Mouse (Mus musculus): ENCODE measurements at regions not wholly inside any gene's neighbourhood (a gene's known extent, or its start where the extent isn't known, plus 50 kb on each side); places are given as distances from the start of the nearest gene placed in this dataset.
A peak's percentile ranks its signal among the peaks of the same experiment; 100 is the strongest.
"Not testable (repeated sequence)": the region's sequence is repeated elsewhere in the genome, so short reads cannot be mapped to it uniquely, and the experiment has no call there.

GRCm38 (mm10) chr2:10658317-10658716 lies 288.0 kb downstream of the Sfmbt2 start:
- Histone ChIP-seq H3K9me3 (no peaks in the 10 kb centered on the region), H3K4me2 (replicated peaks) (no peak overlapping the region), H3K36me3 (no peaks in the 10 kb centered on the region), H3K4me3 (replicated peaks) (no peak overlapping the region), H3K4me1 (replicated peaks) (no peaks in the 10 kb centered on the region), H3K27me3 (no peaks in the 10 kb centered on the region), H3K27ac (no peak overlapping the region), H3K9ac (replicated peaks) (no peak overlapping the region)
- ATAC-seq, result no peak
- WGBS, result 91% methylated on average over 4 of the region's 4 CpGs

GRCm38 (mm10) chr2:10667915-10668314 lies 297.6 kb downstream of the Sfmbt2 start:
- H3K9ac ChIP-seq (replicated peaks); ATAC-seq; H3K36me3 ChIP-seq; H3K27me3 ChIP-seq; H3K9me3 ChIP-seq; H3K4me3 ChIP-seq (replicated peaks); H3K27ac ChIP-seq; H3K4me2 ChIP-seq (replicated peaks): not testable (repeated sequence)
- peaks cover 14% of the 10 kb centered on the region for H3K4me1 ChIP-seq (replicated peaks)
- WGBS, result 34% methylated on average over 1 of the region's 1 CpGs

GRCm38 (mm10) chr2:10670423-10671298 lies 300.4 kb downstream of the Sfmbt2 start:
- Histone ChIP-seq H3K36me3 (no peaks in the 10 kb centered on the region), H3K27ac (no peak overlapping the region), H3K9ac (replicated peaks) (no peak overlapping the region), H3K27me3 (no peaks in the 10 kb centered on the region), H3K9me3 (no peaks in the 10 kb centered on the region), H3K4me3 (replicated peaks) (no peak overlapping the region), H3K4me1 (replicated peaks) (peaks cover 14% of the 10 kb centered on the region), H3K4me2 (replicated peaks) (peak overlapping the region; percentile 17)
- peak; percentile 65 for ATAC-seq
- 31% methylated on average over 7 of the region's 7 CpGs for WGBS

GRCm38 (mm10) chr2:10671299-10671632 lies 301.0 kb downstream of the Sfmbt2 start:
- Histone ChIP-seq H3K4me3 (replicated peaks) (no peak overlapping the region), H3K27ac (no peak overlapping the region), H3K9ac (replicated peaks) (no peak overlapping the region), H3K4me1 (replicated peaks) (peaks cover 14% of the 10 kb centered on the region), H3K9me3 (no peaks in the 10 kb centered on the region), H3K4me2 (replicated peaks) (peak overlapping the region; percentile 17), H3K36me3 (no peaks in the 10 kb centered on the region), H3K27me3 (no peaks in the 10 kb centered on the region)
- ATAC-seq, result peak; percentile 57
- WGBS, result 51% methylated on average over 2 of the region's 2 CpGs

GRCm38 (mm10) chr2:10672196-10672595 lies 301.9 kb downstream of the Sfmbt2 start:
- H3K9ac ChIP-seq (replicated peaks), result no peak overlapping the region
- no peak overlapping the region for H3K4me3 ChIP-seq (replicated peaks)
- H3K9me3 ChIP-seq, result no peaks in the 10 kb centered on the region
- no peak overlapping the region for H3K27ac ChIP-seq
- WGBS, result 93% methylated on average over 4 of the region's 4 CpGs
- H3K36me3 ChIP-seq, result no peaks in the 10 kb centered on the region
- ATAC-seq, result no peak
- H3K4me1 ChIP-seq (replicated peaks), result peaks cover 14% of the 10 kb centered on the region
- no peaks in the 10 kb centered on the region for H3K27me3 ChIP-seq
- no peak overlapping the region for H3K4me2 ChIP-seq (replicated peaks)

- peaks cover 14% of the 10 kb centered on the region for H3K4me1 ChIP-seq (replicated peaks)
- H3K27ac ChIP-seq, result no peak overlapping the region
- no peaks in the 10 kb centered on the region for H3K27me3 ChIP-seq
- 57% methylated on average over 6 of the region's 6 CpGs for WGBS
- ATAC-seq, result no peak
- no peaks in the 10 kb centered on the region for H3K36me3 ChIP-seq
- H3K4me3 ChIP-seq (replicated peaks), result no peak overlapping the region
- no peak overlapping the region for H3K9ac ChIP-seq (replicated peaks)
- no peak overlapping the region for H3K4me2 ChIP-seq (replicated peaks)
- no peaks in the 10 kb centered on the region for H3K9me3 ChIP-seq
Measured at GRCm38 (mm10) chr2:10674738-10675349, 304.5 kb downstream of the Sfmbt2 start.

GRCm38 (mm10) chr2:10701459-10701858 lies 331.1 kb downstream of the Sfmbt2 start:
- H3K36me3 ChIP-seq, result no peaks in the 10 kb centered on the region
- no peaks in the 10 kb centered on the region for H3K4me1 ChIP-seq (replicated peaks)
- H3K4me3 ChIP-seq (replicated peaks), result no peak overlapping the region
- no peak overlapping the region for H3K9ac ChIP-seq (replicated peaks)
- WGBS, result 46% methylated on average over 10 of the region's 10 CpGs
- H3K4me2 ChIP-seq (replicated peaks), result no peak overlapping the region
- H3K9me3 ChIP-seq, result no peaks in the 10 kb centered on the region
- H3K27ac ChIP-seq, result no peak overlapping the region
- ATAC-seq, result no peak
- H3K27me3 ChIP-seq, result no peaks in the 10 kb centered on the region

GRCm38 (mm10) chr2:10718366-10718765 lies 348.1 kb downstream of the Sfmbt2 start:
- Histone ChIP-seq H3K9ac (replicated peaks) (no peak overlapping the region), H3K27me3 (0 out of 2 replicates have a peak, but pooled peaks cover 4% of the 10 kb centered on the region), H3K27ac (no peak overlapping the region), H3K4me2 (replicated peaks) (no peak overlapping the region), H3K4me3 (replicated peaks) (no peak overlapping the region), H3K4me1 (replicated peaks) (no peaks in the 10 kb centered on the region), H3K9me3 (no peaks in the 10 kb centered on the region), H3K36me3 (no peaks in the 10 kb centered on the region)
- no peak for ATAC-seq
- 90% methylated on average over 5 of the region's 5 CpGs for WGBS

- peaks cover 61% of the 10 kb centered on the region for H3K27me3 ChIP-seq
- not testable (repeated sequence) for H3K9ac ChIP-seq (replicated peaks); H3K36me3 ChIP-seq; ATAC-seq; H3K4me3 ChIP-seq (replicated peaks); H3K4me2 ChIP-seq (replicated peaks); H3K27ac ChIP-seq; H3K9me3 ChIP-seq
- peaks cover 15% of the 10 kb centered on the region for H3K4me1 ChIP-seq (replicated peaks)
- WGBS, result 91% methylated on average over 5 of the region's 5 CpGs
Measured at GRCm38 (mm10) chr2:10734337-10734736, 364.0 kb downstream of the Sfmbt2 start.

GRCm38 (mm10) chr2:10736696-10737457 lies 366.6 kb downstream of the Sfmbt2 start:
- Histone ChIP-seq H3K4me2 (replicated peaks) (peak overlapping the region; percentile 45), H3K36me3 (no peaks in the 10 kb centered on the region), H3K27ac (0 out of 2 replicates have a peak overlapping the region, but pooled peaks have one; percentile 6), H3K9ac (replicated peaks) (no peak overlapping the region), H3K9me3 (no peaks in the 10 kb centered on the region), H3K4me3 (replicated peaks) (peak overlapping the region; percentile 24), H3K27me3 (peaks cover 64% of the 10 kb centered on the region), H3K4me1 (replicated peaks) (peaks cover 15% of the 10 kb centered on the region)
- 5% methylated on average over 13 of the region's 13 CpGs for WGBS
- ATAC-seq, result peak; percentile 94

- Histone ChIP-seq H3K27ac (0 out of 2 replicates have a peak overlapping the region, but pooled peaks have one; percentile 4), H3K4me2 (replicated peaks) (peak overlapping the region; percentile 45), H3K4me1 (replicated peaks) (peaks cover 15% of the 10 kb centered on the region), H3K9ac (replicated peaks) (no peak overlapping the region), H3K36me3 (no peaks in the 10 kb centered on the region), H3K9me3 (no peaks in the 10 kb centered on the region), H3K4me3 (replicated peaks) (peak overlapping the region; percentile 24), H3K27me3 (peaks cover 64% of the 10 kb centered on the region)
- WGBS, result 13% methylated on average over 9 of the region's 9 CpGs
- ATAC-seq, result peak; percentile 95
Measured at GRCm38 (mm10) chr2:10737458-10737775, 367.1 kb downstream of the Sfmbt2 start.

- no peak overlapping the region for H3K4me3 ChIP-seq (replicated peaks)
- WGBS, result 90% methylated on average over 7 of the region's 7 CpGs
- ATAC-seq, result no peak
Measured at GRCm38 (mm10) chr2:10745127-10745526, 374.8 kb downstream of the Sfmbt2 start.

More at GRCm38 (mm10) chr2:10745127-10745526, 374.8 kb downstream of the Sfmbt2 start:
- H3K36me3 ChIP-seq, result no peaks in the 10 kb centered on the region
- H3K4me2 ChIP-seq (replicated peaks), result no peak overlapping the region
- no peak overlapping the region for H3K27ac ChIP-seq
- H3K9me3 ChIP-seq, result no peaks in the 10 kb centered on the region
- H3K9ac ChIP-seq (replicated peaks), result no peak overlapping the region
- H3K27me3 ChIP-seq, result peaks cover 46% of the 10 kb centered on the region
- no peaks in the 10 kb centered on the region for H3K4me1 ChIP-seq (replicated peaks)

Data from midbrain, embryonic 13.5 days (tissue).